ENCODE assay signal across 8 mouse cellular contexts in the genomic region with DNA sequence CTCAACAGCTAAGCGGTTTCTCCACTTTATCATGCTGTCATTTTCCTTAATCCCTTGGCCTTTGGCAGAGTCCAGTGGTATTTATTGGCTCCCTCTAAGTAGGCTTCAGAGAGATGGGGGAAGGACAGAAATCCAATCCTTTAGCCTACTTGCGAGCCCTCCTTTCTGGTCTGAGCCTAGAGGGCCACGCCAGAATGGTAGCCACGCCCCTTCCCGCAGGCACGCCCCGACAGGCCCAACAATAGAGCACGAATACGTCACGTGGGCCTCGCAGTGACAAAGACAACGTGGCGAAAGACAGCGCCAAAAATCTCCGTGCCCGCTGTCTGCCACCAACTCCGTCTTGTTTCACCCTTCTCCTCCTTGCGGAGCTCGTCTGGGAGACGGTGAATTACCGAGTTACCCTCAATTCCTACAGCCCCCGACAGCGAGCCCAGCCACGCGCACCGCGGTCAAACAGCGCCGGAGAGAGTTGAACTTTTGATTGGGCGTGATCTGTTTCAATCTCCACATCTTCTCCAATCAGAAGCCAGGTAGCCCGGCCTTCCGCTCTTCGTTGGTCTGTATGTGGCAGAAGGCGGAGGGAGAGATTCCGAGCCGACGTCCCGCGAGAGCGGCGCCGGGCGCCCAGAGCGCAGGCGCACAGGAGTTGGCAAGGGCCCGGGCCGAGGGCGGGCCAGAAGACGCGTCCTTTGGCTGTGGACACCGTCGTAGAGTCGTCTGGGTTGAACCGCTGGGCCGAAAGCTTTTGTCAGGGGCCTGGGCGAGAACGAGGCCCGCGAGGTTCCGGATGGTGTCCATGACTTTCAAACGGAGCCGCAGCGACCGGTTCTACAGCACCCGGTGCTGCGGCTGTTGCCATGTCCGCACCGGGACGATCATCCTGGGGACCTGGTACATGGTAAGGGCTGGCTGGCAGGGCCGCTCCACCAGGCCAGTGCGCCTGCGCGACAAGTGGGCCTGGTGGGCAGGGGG. TPM values are rescaled to one million over a fixed set of nuclear protein-coding genes. Genes with fewer than 3 reads are reported as not detected.
DNase-seq lines count a peak whose midpoint lies in the region; ATAC-seq and TF ChIP-seq lines count a peak whose summit lies in the region.

Gene Laptm4a (plus strand): TSS at position 271 of the 975 bp plus-strand sequence.

- H3K9ac ChIP-seq in MEL (ENCODE audit: control insufficient read depth, low read depth, low read length, poor library complexity, severe bottlenecking) = peak within 1 kb of the TSS; percentile 97
- peak within 1 kb of the TSS; percentile 95 for H3K9ac ChIP-seq in forebrain, postnatal 0 days
- peak within 1 kb of the TSS; percentile 76 for H3K9ac ChIP-seq in lung, embryonic 15.5 days

- H3K4me1 ChIP-seq in MEL (ENCODE audit: control insufficient read depth in 1 of 2, insufficient read depth in 2 of 2, low read length in 2 of 2) = peaks cover 0 to 11% of the 10 kb centered on the region in 2 experiments; a peak in 3 of 4 replicates
- H3K4me1 ChIP-seq in cerebellum, adult 2 months (ENCODE audit: control insufficient read depth, insufficient read depth, low read length) = peaks cover 4% of the 10 kb centered on the region; the same call in 1 of the 2 replicates
- H3K4me1 ChIP-seq in forebrain, postnatal 0 days (ENCODE audit: insufficient read depth) = peaks cover 18% of the 10 kb centered on the region
- peaks cover 31% of the 10 kb centered on the region for H3K4me1 ChIP-seq in lung, embryonic 15.5 days

- peak within 1 kb of the TSS; percentile 97 for H3K27ac ChIP-seq in MEL (ENCODE audit: control insufficient read depth, low read depth, low read length)
- peak within 1 kb of the TSS; percentile 90 for H3K27ac ChIP-seq in cerebellum, adult 2 months (ENCODE audit: insufficient read depth, low read length)
- peak within 1 kb of the TSS; percentile 93 for H3K27ac ChIP-seq in forebrain, postnatal 0 days (ENCODE audit: low read depth, low read length)
- H3K27ac ChIP-seq in lung, embryonic 15.5 days = peak within 1 kb of the TSS; percentile 97

- H3K36me3 ChIP-seq in MEL (ENCODE audit: control insufficient read depth in 1 of 2, insufficient read depth in 2 of 2, low read length in 2 of 2) = peaks cover 4 to 25% of the 10 kb centered on the region in 2 experiments
- peaks cover 5% of the 10 kb centered on the region; the same call in 1 of the 2 replicates for H3K36me3 ChIP-seq in forebrain, postnatal 0 days (ENCODE audit: insufficient read depth)
- no peaks in the 10 kb centered on the region for H3K36me3 ChIP-seq in lung, embryonic 15.5 days

- TF ChIP-seq POLR2A in MEL (IDR thresholded peaks at IDR 0.05; ENCODE audit: control insufficient read depth in 1 of 2, insufficient read depth in 1 of 2, low read depth in 1 of 2, low read length in 2 of 2, poor library complexity in 1 of 2) = peak; percentile 81 to 95
- TF ChIP-seq POLR2A in cerebellum, adult 2 months (IDR thresholded peaks at IDR 0.05; ENCODE audit: borderline replicate concordance, insufficient read depth, low read length) = peak; percentile 87

- H3K27me3 ChIP-seq in MEL (ENCODE audit: control insufficient read depth in 1 of 2, insufficient read depth in 2 of 2, low read length in 2 of 2) = no peaks in the 10 kb centered on the region
- H3K27me3 ChIP-seq in cerebellum, adult 2 months (ENCODE audit: control insufficient read depth, insufficient read depth, low read length) = no peaks in the 10 kb centered on the region
- H3K27me3 ChIP-seq in forebrain, postnatal 0 days (ENCODE audit: insufficient read depth, low read length) = no peaks in the 10 kb centered on the region
- H3K27me3 ChIP-seq in lung, embryonic 15.5 days = no peaks in the 10 kb centered on the region

- under 1% methylated on average over 73 of the region's 73 CpGs for WGBS in cerebellum, adult 2 months
- under 1% methylated on average over 73 of the region's 73 CpGs for WGBS in forebrain, postnatal 0 days
- WGBS in lung, embryonic 15.5 days = under 1% methylated on average over 73 of the region's 73 CpGs

- peak within 1 kb of the TSS; percentile 91 to 98 for H3K4me3 ChIP-seq in MEL (ENCODE audit: control insufficient read depth in 1 of 2, insufficient read depth in 1 of 2, low read depth in 2 of 2, low read length in 2 of 2)
- H3K4me3 ChIP-seq in cerebellum, adult 2 months (replicated peaks; ENCODE audit: insufficient read depth, low read depth, low read length) = peak within 1 kb of the TSS; percentile 93
- peak within 1 kb of the TSS; percentile 92 for H3K4me3 ChIP-seq in forebrain, postnatal 0 days (ENCODE audit: low read depth, low read length)
- H3K4me3 ChIP-seq in lung, embryonic 15.5 days = peak within 1 kb of the TSS; percentile 67

- DNase-seq in MEL (ENCODE audit: low read depth, low spot score) = peak; percentile 98
- peak; percentile 97 to 99 for DNase-seq in cerebellum, adult 2 months
- DNase-seq in forebrain, postnatal 0 days = peak; percentile 98
- peak; percentile 99 for DNase-seq in heart, postnatal 4 days
- DNase-seq in layer of hippocampus, adult 8-10 months (ENCODE audit: low spot score in 2 of 2) = peak; percentile 98
- DNase-seq in ovary, adult 18-20 months (ENCODE audit: low spot score) = peak; percentile 99
- DNase-seq in thymus, postnatal 0 days (ENCODE audit: low spot score) = peak; percentile 97

- no peak for TF ChIP-seq CTCF in MEL (IDR thresholded peaks at IDR 0.05 in 2 of 3, conservative IDR thresholded peaks at IDR 0.05 in 1 of 3; ENCODE audit: control insufficient read depth in 1 of 3, insufficient read depth in 1 of 3, low read depth in 2 of 3, low read length in 3 of 3, poor library complexity in 1 of 3, severe bottlenecking in 1 of 3)
- TF ChIP-seq CTCF in cerebellum, adult 2 months (IDR thresholded peaks at IDR 0.05; ENCODE audit: borderline replicate concordance, insufficient read depth, low read depth, low read length) = no peak
- no peak for TF ChIP-seq CTCF in forebrain, postnatal 0 days (IDR thresholded peaks at IDR 0.05; ENCODE audit: low read depth)

- ATAC-seq in forebrain, postnatal 0 days = peak; percentile 98
- ATAC-seq in lung, embryonic 15.5 days (ENCODE audit: borderline replicate concordance, extremely low read depth, low FRiP score, low TSS enrichment) = peak; percentile 98

- no peak; a peak in 1 of 4 replicates for TF ChIP-seq EP300 in MEL (IDR thresholded peaks at IDR 0.05; ENCODE audit: low read depth in 1 of 2, low read length in 2 of 2)

- H3K9me3 ChIP-seq in MEL (replicated peaks; ENCODE audit: insufficient read depth, low read length) = no peaks in the 10 kb centered on the region
- no peaks in the 10 kb centered on the region for H3K9me3 ChIP-seq in forebrain, postnatal 0 days (ENCODE audit: low read length)
- no peaks in the 10 kb centered on the region for H3K9me3 ChIP-seq in lung, embryonic 15.5 days

- H3K4me2 ChIP-seq in forebrain, postnatal 0 days (ENCODE audit: low read depth) = peak within 1 kb of the TSS; percentile 60
- peak within 1 kb of the TSS; percentile 59 for H3K4me2 ChIP-seq in lung, embryonic 15.5 days

- no peak for TF ChIP-seq RAD21 in MEL (IDR thresholded peaks at IDR 0.05; ENCODE audit: low read depth, low read length)

- peaks cover 37% of the 10 kb centered on the region for H3K79me2 ChIP-seq in MEL (ENCODE audit: control insufficient read depth, insufficient read depth, low read length, poor library complexity)

TF ChIP-seq in MEL, 35 proteins besides CTCF, POLR2A, EP300 and RAD21 (continues in another document):
- TF ChIP-seq NELFE (IDR thresholded peaks at IDR 0.05; ENCODE audit: low read depth, low read length) (peak; percentile 98), E2F4 (IDR thresholded peaks at IDR 0.05; ENCODE audit: borderline replicate concordance, low read depth, low read length) (no peak), GABPA (IDR thresholded peaks at IDR 0.05; ENCODE audit: low read depth, low read length) (no peak), MYC (IDR thresholded peaks at IDR 0.05; ENCODE audit: low read depth, low read length) (peak; percentile 99), MYB (IDR thresholded peaks at IDR 0.05; ENCODE audit: low read depth, low read length) (no peak), HCFC1 (IDR thresholded peaks at IDR 0.05; ENCODE audit: low read depth, low read length) (peak; percentile 79), ZMIZ1 (IDR thresholded peaks at IDR 0.05; ENCODE audit: low read depth, low read length) (peak; percentile 86), SIN3A (IDR thresholded peaks at IDR 0.05; ENCODE audit: low read length) (peak; percentile 95), UBTF (IDR thresholded peaks at IDR 0.05; ENCODE audit: borderline replicate concordance, insufficient read depth, low read depth, low read length) (no peak), ZKSCAN1 (IDR thresholded peaks at IDR 0.05; ENCODE audit: low read depth, low read length) (no peak), KAT2A (conservative IDR thresholded peaks at IDR 0.05; ENCODE audit: low read depth, low read length) (no peak; the same call in 1 of the 2 replicates), USF1 (IDR thresholded peaks at IDR 0.05; ENCODE audit: low read depth, low read length) (peak; percentile 95), JUND (IDR thresholded peaks at IDR 0.05; ENCODE audit: low read depth, low read length) (no peak), CHD2 (IDR thresholded peaks at IDR 0.05; ENCODE audit: low read length) (peak; percentile 92), MAZ (IDR thresholded peaks at IDR 0.05; ENCODE audit: low read depth, low read length) (peak; percentile 14; the same call in 1 of the 2 replicates), POLR2AphosphoS2 (IDR thresholded peaks at IDR 0.05; ENCODE audit: low read length) (peak; percentile 96), MAFK (IDR thresholded peaks at IDR 0.05; ENCODE audit: borderline replicate concordance, low read depth, low read length) (no peak), ZNF384 (IDR thresholded peaks at IDR 0.05; ENCODE audit: low read depth, low read length) (peak; percentile 68; the same call in 1 of the 2 replicates), SMC3 (IDR thresholded peaks at IDR 0.05; ENCODE audit: low read depth, low read length) (no peak), MAX (IDR thresholded peaks at IDR 0.05; ENCODE audit: low read length) (peak; percentile 97), TCF12 (IDR thresholded peaks at IDR 0.05; ENCODE audit: low read depth, low read length) (0 out of 2 replicates have a peak, but pooled peaks have one; percentile 41)

RNA-seq across cellular contexts. Expression of gene Laptm4a, which starts in this region (rescaled TPM):
- 43.8 and 49.0 TPM in 2 replicates for total RNA-seq in MEL (2012; rRNA removed)
- polyA plus RNA-seq in MEL (2012; ENCODE audit: insufficient read depth in 1 of 2, insufficient read length in 2 of 2, low read depth in 1 of 2, low replicate concordance in 2 of 2, missing spikeins in 1 of 2) = 10 to 100 TPM in 1 of 2 experiments, not detected in 1; 49.7 TPM
- 258 and 268 TPM in 2 replicates for polyA plus RNA-seq in cerebellum, adult 2 months (2012; rRNA removed)
- total RNA-seq in forebrain, postnatal 0 days (2014; rRNA removed) = 168 and 184 TPM in 2 replicates
- 270 and 278 TPM in 2 replicates for polyA plus RNA-seq in forebrain, postnatal 0 days (2015; fragmentation: Nextera tagmentation; extraction: Ambion mirVana)
- 100 to 1,000 TPM; 358 to 362 TPM for total RNA-seq in heart, postnatal 4 days (2021)
- 100 to 1,000 TPM; 209 to 255 (median 223) TPM for total RNA-seq in layer of hippocampus, adult 8-10 months (2022)
- polyA plus RNA-seq in lung, embryonic 15.5 days (2015; fragmentation: Nextera tagmentation; extraction: Ambion mirVana) = 335 and 336 TPM in 2 replicates
- polyA plus RNA-seq in thymus, postnatal 0 days (2015; fragmentation: Nextera tagmentation; extraction: Ambion mirVana) = 193 and 194 TPM in 2 replicates

Comparison
In these comparisons a context has a peak if more than half of its experiments do, and no peak if none do; other contexts are left out.
1. Peak in every context shown above with its lines: DNase-seq, ATAC-seq, H3K4me3 ChIP-seq and H3K27ac ChIP-seq.